Mouse (Mus musculus) small intestine, adult 2 months (tissue): ENCODE results near the gene Zbtb8os.

ENCODE experiments used
- CTCF ChIP-seq: fragments of 200-500 bp; IDR thresholded peaks from 2 replicates; pipeline ENCODE4 v1.5.1; 2012; ENCODE audit warnings: low read depth, mild to moderate bottlenecking, control low read depth, inconsistent platforms, low read length, moderate library complexity, mixed read lengths; ENCODE audit not compliant: insufficient replicate concordance, insufficient read length; ENCODE audit errors: extremely low read depth
- POLR2A ChIP-seq: fragments of 200-500 bp; IDR thresholded peaks from 2 replicates; pipeline ENCODE4 v1.6.1; 2012; ENCODE audit warnings: low read depth, mild to moderate bottlenecking, control low read depth, inconsistent platforms, low read length, moderate library complexity

DNA sequence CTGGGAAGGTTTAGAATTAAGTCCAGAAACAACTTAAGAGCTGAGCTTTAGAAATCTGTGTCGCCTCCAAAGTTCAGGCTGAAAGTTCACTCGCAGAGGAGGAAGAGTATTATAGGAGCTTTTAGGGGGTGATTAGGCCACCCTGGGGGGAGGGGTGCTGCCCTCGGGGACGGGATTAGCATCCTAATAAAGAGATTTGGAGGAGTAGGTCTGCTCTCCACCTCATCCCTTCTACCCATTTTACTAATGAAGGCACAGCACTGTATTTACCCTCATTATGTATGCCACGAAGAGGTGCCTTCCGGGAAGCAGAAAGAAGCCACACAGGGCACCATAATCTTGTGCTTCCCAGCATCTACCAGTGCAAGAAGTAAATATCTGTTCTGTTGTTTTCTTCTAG is 39.5 kb downstream of the Zbtb8os start:
- TF ChIP-seq POLR2A, result no peak
- no peak for TF ChIP-seq CTCF
